Mouse (Mus musculus): ENCODE data around the gene Bik.

Bik gene

DNA sequence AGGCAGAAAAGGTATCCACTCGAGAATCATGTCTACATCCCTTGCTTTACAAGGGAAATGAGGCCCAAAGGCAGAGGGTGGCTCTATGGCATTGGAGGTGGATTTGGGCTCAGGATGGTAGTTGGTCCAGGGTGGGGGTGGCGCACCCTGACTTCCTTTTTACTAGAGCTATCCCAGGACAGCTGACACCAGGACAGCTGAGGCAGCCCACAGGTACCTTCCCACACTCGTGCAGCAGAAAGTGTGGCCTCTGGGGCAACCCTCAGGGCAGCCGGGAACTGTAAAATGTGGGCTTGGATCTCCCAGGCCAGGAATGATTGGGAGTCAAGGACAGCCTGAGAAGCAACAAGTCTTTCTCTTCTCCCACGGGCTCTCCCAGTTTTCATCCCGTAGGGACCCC lies 65.1 kb downstream of the Bik start:
- no peak for DNase-seq

DNA sequence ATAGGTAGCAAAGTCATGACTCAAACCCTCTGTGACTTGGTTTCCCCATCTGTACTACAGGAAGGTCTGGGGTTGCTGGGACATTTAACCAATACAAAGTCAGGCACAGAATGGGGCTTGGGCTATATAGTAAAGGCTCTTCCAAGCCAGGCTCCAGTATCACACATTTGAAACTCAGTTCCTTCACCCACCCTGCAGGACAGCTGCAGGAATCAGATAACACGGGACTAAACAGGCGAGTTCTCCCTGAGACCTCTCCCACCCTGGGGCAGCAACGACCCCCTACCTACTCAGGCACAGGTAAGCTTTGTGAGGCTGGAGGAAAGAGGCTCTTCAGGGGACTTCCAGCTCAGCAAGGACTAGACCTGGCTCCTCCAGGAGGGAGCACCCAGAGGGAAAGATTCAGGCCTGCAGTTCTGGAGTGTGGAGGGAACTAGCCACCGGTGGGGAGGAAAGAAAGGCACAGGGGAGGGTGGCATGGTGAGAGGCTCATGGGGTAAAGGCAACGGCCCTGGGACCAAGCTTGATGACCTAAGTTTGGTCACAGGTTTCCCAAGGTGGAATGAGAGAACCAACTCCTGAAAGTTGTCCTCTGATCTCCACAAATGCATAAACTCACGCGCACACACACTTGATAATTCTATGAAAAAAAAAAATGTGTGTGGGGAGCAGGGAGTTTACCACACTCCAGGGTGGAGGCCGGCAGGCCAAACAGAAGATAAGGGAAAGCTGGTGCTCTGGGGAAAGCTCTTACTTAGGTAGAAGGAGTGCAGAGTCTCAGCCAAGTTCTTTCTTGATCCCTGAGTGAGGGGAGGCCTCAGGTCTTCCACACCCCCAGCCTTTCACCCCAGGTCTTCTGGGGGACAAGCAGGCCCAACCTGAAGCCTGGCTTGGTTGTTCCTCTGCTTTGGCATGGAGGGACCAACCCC lies 65.9 kb downstream of the Bik start:
- DNase-seq: no peak

DNA sequence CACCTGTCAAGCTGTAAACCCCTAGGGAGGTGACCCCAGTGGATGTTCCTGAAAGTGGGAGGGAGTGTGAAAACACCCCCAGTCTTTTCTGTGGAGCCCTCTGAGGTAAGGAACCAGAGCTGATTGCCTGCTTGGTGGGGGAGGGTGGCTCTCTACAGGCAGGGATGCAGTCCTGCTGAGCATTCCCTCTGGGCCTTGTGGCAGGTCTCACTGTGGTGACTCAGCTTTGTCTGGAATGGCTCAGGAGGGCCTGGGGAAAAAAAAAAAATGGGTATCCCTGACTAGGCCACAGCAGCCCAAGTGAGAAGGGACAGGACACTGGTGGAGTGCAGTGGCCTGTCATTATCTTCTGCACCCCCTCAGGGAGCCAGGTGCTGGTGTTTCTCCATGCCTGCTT lies 66.5 kb downstream of the Bik start:
- no peak for DNase-seq

DNA sequence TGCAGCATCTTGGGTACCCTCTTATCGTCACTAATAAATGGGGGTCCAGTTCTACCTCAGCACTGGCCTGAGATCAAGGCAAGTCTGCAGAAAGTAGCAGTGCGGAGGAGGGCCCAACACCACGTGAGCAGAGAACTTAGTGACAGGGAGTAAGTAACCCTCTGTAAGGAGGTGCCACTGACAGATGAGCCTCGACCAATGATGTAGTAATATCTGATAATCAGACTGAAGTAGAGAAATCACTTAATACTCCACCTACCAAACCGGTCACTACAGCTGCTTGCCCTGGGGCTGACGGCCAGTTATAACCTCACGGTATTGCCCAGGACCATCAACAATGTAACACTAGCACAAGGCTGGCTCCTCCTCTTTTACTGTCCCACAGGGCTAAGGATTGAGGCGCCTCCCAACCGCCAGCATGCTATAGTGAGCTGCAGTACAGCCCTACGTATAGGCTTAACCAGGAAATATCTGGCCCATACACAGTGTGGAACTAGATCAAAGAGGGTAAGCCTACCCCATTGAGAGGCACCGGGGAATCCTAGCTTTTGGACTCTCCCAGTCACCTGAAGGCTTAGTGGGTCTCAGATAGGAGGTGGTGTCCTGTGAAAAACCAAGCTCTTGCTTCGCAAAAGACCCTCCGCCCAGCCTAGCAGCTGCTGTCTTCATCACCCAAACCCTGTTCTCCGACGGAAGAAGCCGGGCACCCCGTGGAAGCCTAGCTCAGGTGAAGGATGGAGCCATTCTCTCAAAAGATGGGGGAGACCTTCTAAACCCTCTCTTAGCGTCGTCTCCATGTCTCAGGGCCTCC lies 67.2 kb downstream of the Bik start:
- DNase-seq: no peak

Measured in layer of hippocampus, adult 9-11 months (tissue).